Mouse (Mus musculus) G1E (cell line): Measurements from ENCODE around the gene Card9.

ENCODE experiments used
- CTCF ChIP-seq: IDR thresholded peaks from 2 replicates; pipeline ENCODE4 v1.5.1; 2012; ENCODE audit warnings: low read depth, low read length, inconsistent platforms, mixed read lengths
- POLR2AphosphoS5 ChIP-seq: IDR thresholded peaks from 2 replicates; pipeline ENCODE4 v1.6.1; 2012; ENCODE audit warnings: low read depth, low read length, inconsistent platforms; ENCODE audit not compliant: insufficient replicate concordance

- no peak for TF ChIP-seq CTCF
- TF ChIP-seq POLR2AphosphoS5 = no peak
Observed at GRCm38 (mm10) chr2:26342044-26342443, 18.7 kb downstream of the Card9 start.
